Mouse (Mus musculus): ENCODE results near the gene Gnat2. TPM values are rescaled to one million over a fixed set of nuclear protein-coding genes. Genes with fewer than 3 reads are reported as not detected.

Gnat2 gene
- polyA plus RNA-seq, 1 experiment from 2014 or later: 0.90 TPM

Other genes starting within 250 kb of the Gnat2 start
- not detected in 2 replicates for gene Eps8l3, start 215.6 kb upstream of the Gnat2 start, polyA plus RNA-seq (2016; fragmentation: Nextera tagmentation; extraction: Ambion mirVana)
- 208 and 219 TPM in 2 replicates for gene Gstm5, start 197.0 kb upstream of the Gnat2 start, polyA plus RNA-seq (2016; fragmentation: Nextera tagmentation; extraction: Ambion mirVana)
- 18.5 and 22.8 TPM in 2 replicates for gene Gstm7, start 161.0 kb upstream of the Gnat2 start, polyA plus RNA-seq (2016; fragmentation: Nextera tagmentation; extraction: Ambion mirVana)
- 8.6 and 8.9 TPM in 2 replicates for gene Gstm6, start 149.0 kb upstream of the Gnat2 start, polyA plus RNA-seq (2016; fragmentation: Nextera tagmentation; extraction: Ambion mirVana)
- not detected in 2 replicates for gene Gstm3, start 123.5 kb upstream of the Gnat2 start, polyA plus RNA-seq (2016; fragmentation: Nextera tagmentation; extraction: Ambion mirVana)
- gene Gstm2, start 106.3 kb upstream of the Gnat2 start, polyA plus RNA-seq (2016; fragmentation: Nextera tagmentation; extraction: Ambion mirVana): 21.0 and 21.8 TPM in 2 replicates
- 32.4 and 35.2 TPM in 2 replicates for gene Gstm1, start 74.8 kb upstream of the Gnat2 start, polyA plus RNA-seq (2016; fragmentation: Nextera tagmentation; extraction: Ambion mirVana)
- 12.9 and 13.2 TPM in 2 replicates for gene Gstm4, start 47.9 kb upstream of the Gnat2 start, polyA plus RNA-seq (2016; fragmentation: Nextera tagmentation; extraction: Ambion mirVana)
- 69.4 and 70.6 TPM in 2 replicates for gene Ampd2, start 6.1 kb upstream of the Gnat2 start, polyA plus RNA-seq (2016; fragmentation: Nextera tagmentation; extraction: Ambion mirVana)
- gene Gnai3, start 53.4 kb downstream of the Gnat2 start, polyA plus RNA-seq (2016; fragmentation: Nextera tagmentation; extraction: Ambion mirVana): 194 and 195 TPM in 2 replicates
- 0.30 and 0.36 TPM in 2 replicates for gene Gpr61, start 62.1 kb downstream of the Gnat2 start, polyA plus RNA-seq (2016; fragmentation: Nextera tagmentation; extraction: Ambion mirVana)
- 4.0 and 4.3 TPM in 2 replicates for gene Amigo1, start 93.5 kb downstream of the Gnat2 start, polyA plus RNA-seq (2016; fragmentation: Nextera tagmentation; extraction: Ambion mirVana)
- gene Cyb561d1, start 108.4 kb downstream of the Gnat2 start, polyA plus RNA-seq (2016; fragmentation: Nextera tagmentation; extraction: Ambion mirVana): 3.1 and 3.4 TPM in 2 replicates
- gene Atxn7l2, start 118.1 kb downstream of the Gnat2 start, polyA plus RNA-seq (2016; fragmentation: Nextera tagmentation; extraction: Ambion mirVana): 23.9 and 25.8 TPM in 2 replicates
- gene Sypl2, start 133.9 kb downstream of the Gnat2 start, polyA plus RNA-seq (2016; fragmentation: Nextera tagmentation; extraction: Ambion mirVana): 0.55 and 0.95 TPM in 2 replicates
- 361 and 368 TPM in 2 replicates for gene Psma5, start 164.1 kb downstream of the Gnat2 start, polyA plus RNA-seq (2016; fragmentation: Nextera tagmentation; extraction: Ambion mirVana)
- 12.9 and 15.5 TPM in 2 replicates for gene Sort1, start 191.3 kb downstream of the Gnat2 start, polyA plus RNA-seq (2016; fragmentation: Nextera tagmentation; extraction: Ambion mirVana)